Mouse (Mus musculus): Measurements from ENCODE around the gene Fgd5.
"Not testable (repeated sequence)": the region's sequence is repeated elsewhere in the genome, so short reads cannot be mapped to it uniquely, and the experiment has no call there.

Fgd5 gene

GRCm38 (mm10) chr6:91978371-91979300 lies at the start of gene Fgd5:
Gene Fgd5, plus strand, starts transcription at chr6:91978878.
- DNase-seq = peak; percentile 67

- no peak for DNase-seq
Observed at GRCm38 (mm10) chr6:91931231-91931630, 47.4 kb upstream of the Fgd5 start.

- DNase-seq = no peak
Observed at GRCm38 (mm10) chr6:91938491-91938890, 40.2 kb upstream of the Fgd5 start.

GRCm38 (mm10) chr6:91948426-91948825 lies 30.3 kb upstream of the Fgd5 start:
- DNase-seq = no peak

DNA sequence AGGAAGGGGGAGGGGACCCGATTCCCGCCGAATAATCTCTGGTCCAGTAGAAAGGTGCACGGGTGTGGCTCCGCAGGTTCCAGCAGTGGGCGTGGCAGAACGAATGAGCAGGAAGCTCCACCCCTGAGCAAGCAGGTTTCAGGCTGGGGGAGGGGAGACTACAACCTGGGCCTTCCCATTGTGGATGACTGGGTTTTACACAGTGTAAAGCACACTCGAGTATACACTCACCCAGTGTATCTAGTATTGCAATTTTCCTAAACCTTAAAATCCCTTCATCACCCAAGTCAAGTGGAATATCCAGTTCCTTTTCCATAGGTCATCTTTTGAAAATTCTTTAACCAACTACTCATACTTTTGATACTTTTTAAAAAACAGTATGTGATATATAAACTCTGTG lies 20.7 kb upstream of the Fgd5 start:
- DNase-seq = not testable (repeated sequence)

DNA sequence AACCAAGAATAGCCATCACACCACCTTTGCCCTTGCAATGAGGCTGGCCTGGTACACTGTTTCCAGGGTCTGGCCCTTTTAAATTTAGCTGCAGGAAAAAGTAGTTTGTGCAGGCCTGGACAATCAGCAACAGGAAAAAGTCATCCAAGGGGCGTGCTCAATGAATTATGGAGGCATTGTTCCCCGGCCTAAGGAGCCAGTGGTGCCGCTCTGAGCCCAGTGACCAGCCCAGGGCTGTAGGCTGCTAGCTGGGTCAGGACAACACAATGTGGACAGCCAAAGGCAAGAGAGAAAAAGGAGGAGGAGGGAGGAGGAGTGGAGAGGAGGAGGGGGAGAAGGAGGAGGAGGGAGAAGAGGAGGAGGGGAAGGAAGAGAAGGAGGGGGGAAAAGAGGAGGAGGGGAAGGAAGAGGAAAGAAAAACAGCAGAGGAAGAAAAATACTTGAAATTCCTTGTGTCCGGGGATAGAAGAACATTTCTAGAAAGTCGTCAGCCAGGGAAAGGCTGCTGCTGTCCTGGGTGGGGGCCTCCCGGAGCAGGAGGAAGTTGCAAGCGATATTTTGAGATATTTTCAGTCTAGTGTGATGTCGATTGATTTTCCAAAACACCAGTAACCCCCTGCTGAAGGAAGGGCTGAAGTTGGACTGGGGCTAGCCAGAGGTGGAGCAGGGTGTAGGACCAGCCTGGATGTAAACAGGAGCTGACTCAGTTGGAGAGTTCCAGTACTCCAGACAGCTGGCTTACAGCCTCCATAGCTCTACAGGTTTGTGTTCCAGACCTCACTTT lies 18.5 kb upstream of the Fgd5 start:
- DNase-seq = peak; percentile 79

GRCm38 (mm10) chr6:91963429-91963828 lies 15.2 kb upstream of the Fgd5 start:
- DNase-seq = no peak

GRCm38 (mm10) chr6:91965060-91965459 lies 13.6 kb upstream of the Fgd5 start:
- no peak for DNase-seq

DNA sequence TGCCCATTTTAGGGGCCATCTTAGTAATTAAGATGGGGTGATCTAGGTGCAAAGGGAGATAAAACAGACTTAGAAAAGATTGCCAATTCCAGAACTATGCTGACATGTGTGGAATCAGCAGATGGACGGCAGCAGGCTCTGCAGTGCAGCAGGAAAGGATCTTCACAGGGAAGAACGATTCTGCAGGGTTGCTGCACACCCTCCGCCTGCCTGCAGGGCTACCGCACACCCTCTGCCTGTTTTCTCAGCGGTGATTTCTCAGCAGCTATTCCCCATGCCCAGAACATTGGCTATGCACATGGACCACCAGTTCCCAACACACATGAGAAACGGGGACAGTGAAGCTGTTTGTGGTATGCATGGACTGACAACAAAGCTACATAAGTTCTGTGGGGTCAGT lies 12.7 kb upstream of the Fgd5 start:
- DNase-seq = no peak

DNA sequence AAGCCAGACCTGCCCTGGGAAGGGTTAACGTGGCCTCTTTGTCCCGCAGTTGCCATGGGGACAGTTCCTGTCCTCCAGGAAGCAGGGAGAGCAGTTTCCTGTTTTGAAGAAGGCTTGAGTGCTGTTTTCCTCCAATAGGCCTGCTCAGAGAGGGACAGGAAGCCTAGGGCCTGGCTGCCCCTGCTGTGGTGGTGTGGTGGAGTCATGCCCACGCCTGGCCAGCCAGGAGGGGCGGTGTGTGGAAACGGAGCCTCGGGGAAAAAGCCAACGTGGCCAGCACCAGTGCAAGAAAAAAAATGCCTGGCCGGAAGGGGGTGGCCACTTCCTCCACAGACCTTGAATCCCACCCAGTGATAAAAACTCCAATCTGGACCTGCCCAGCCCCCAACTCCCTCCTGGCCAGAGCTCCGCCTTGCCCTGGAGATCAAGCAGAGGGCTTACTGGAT lies 6.5 kb upstream of the Fgd5 start:
- peak; percentile 89 for DNase-seq

GRCm38 (mm10) chr6:91973972-91974371 lies 4.7 kb upstream of the Fgd5 start:
- peak; percentile 42 for DNase-seq

DNA sequence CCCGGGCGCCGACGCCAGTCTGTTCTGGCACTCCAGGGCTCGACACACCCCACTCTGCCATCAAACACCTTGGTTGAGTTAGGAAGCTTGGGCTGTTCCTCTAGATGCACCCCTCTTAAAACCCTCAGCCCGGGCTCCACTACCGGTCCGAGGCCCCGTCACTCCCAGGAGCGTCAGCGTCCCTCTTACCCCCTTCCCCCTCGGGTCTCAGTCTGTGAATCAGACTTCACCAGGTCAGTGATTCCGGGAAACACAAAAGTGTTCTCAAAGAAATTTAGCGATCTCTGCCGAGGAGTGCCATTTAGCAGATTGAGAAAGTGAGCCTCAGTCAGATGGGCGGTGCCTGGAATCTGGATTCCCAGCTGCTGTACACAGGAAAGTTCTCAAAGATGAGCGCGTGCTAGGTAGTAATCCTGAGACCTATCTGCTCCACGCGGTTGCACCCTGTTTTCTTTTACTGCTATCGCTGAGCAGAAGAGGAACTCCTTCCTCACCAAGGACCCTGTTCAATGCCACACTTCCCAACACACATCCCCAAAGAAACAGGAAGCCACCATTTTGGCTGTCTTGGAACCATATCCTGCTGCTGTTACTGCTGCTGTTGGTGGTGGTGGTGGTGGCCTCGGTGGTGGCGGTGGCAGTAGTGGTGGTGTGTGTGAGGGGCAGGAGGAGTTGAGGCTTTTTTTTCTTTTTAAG lies 771 bp downstream of the Fgd5 start:
- peak; percentile 28 for DNase-seq

DNA sequence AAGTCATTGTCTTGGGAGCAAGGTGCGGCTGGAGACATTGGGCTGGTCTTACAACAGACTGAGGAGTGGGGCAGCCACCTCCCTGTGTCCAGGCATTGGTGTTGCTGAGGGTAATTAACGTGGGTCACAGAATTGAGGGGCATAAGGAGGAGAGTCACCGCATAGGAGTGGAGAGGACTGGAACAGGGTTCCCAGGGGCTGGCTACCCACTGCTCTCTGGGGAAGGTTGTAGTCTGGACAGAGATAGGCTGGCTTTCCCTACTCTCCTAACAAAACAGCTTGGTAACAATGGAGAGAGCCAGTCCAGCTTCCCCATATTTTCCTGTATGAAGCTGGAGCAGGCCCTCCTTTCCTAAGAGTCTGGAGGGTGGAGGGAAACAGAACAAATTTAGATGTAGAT lies 1.3 kb downstream of the Fgd5 start:
- no peak for DNase-seq

DNA sequence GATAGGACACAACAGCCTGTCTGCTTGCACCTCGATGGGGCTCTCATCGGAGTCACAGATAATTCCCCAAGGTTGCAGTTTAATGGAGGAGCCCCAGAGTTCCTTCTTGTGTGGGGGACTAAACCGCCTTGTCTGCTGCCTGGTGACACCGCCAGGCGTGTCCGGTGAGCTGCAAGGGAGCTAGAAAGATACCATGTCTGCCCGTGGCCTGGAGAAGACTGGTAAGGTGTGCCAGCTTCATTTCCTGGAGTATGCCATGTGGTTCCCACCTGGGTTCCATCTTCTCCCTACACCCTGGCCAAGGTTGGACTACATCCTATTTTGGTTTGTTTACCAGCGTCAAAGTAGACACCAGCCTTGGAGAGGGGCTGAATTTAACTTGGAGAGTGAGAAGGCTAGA lies 11.4 kb downstream of the Fgd5 start:
- no peak for DNase-seq

GRCm38 (mm10) chr6:91992823-91993222 lies 14.1 kb downstream of the Fgd5 start:
- DNase-seq = peak; percentile 20

GRCm38 (mm10) chr6:91993795-91994505 lies 15.3 kb downstream of the Fgd5 start:
- DNase-seq = no peak

DNA sequence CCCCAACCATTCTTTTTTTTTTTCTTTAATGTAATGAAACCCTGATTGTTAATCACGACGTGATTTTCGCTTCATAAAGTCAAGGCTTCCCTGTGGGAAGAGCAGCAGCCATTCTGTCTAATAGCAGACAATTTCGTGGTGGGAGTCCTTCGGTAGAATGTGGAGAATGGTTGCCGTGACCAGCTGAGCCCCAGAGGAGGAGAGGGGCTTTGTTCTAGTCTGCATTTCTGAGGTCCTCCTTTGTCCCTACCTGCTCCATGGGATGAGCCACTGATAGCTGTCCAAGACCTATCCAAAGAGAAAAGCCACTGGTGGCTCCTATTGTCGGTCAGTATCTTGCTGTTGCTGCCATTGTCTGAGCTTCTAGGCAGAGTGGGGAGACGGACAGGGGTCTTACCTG lies 17.4 kb downstream of the Fgd5 start:
- DNase-seq = no peak

DNA sequence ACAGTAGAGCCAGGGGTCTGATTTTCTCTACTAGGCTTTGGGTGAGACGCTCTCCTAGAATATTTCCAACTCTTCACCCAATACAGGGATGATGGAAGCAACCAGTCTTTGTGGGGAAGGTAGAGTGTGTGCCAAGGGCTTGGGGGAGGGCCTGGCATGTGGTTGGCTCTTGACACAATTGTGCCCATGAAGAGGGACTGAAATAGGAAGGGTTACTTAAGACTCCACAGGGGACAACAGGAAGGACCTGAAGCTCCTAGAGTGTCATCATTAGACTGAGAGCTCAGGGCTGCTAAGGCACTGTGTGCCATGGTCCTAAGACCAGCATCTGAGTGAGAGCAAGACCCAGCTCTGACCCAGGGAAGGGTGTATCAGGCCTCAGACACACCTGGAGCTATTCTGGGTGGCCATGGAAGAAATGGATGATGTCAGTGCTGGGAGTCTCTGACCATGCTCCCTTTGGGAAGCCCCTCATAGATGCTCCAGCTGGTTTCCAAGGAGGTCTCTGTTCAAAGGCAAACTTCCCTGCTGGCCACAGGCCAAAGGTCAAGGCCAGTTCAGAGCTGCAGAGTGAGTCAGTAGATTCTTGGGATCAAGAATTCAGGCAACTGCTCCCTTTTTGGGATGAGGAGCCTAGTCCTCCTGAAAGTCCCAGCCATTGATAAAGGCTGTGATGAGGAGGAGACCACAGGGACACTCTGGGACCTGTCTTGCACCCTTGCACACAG lies 24.0 kb downstream of the Fgd5 start:
- no peak for DNase-seq

DNA sequence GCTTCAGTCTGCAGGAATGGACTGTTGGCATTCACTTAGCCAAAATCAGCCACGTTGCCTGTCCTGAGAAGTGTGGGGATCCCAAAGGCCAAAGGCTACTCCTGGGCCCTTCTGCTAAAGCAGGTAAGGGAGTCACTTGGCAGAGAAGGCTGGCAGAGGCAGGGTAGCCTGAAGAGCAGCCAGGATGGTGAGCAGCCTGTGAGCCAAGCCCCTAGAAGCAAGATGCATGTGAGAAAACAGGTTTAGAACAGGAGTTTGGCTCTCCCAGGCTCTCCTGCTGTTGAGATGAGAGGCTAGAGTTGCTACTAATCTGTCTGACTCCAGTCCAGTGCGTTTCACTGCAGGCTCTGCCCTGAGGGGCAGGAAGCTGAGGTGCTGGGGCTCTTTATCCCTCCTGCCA lies 25.0 kb downstream of the Fgd5 start:
- DNase-seq = no peak

DNA sequence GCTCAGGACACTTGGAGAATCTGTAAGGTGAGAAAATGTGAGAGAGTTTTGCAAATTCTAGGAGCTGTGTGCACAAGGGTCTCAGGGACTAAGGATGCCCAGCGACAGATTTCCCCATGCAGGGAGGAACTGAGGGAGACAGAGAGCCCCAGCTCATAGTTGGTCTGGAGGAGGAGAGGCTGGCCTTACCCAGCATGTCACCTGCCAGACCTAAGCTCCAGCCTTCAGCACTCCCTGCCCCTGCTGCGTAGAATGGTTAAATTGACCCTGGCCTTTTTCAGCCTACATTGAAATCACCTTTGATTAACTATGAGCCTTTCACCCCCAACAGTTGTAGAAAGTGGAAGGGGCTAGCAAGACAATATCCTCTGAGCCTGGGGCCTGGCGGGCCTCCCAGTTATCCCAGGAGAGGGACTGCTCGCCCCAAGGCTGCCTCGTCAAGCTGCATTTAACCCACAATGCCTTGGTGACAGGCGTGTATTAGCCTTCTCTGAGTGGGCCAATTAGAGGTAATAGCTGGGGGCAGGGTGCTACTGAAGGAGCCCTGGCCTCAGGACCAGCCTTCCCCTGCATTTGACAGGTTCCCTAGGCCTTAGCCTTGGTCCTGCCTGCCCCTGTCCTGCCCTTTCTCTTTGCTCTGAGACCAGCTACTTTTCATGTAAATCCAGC lies 25.6 kb downstream of the Fgd5 start:
- DNase-seq = no peak

GRCm38 (mm10) chr6:92004806-92005205 lies 26.1 kb downstream of the Fgd5 start:
- DNase-seq = no peak

All from lung, postnatal 36 days (tissue).